In the genomic region with DNA sequence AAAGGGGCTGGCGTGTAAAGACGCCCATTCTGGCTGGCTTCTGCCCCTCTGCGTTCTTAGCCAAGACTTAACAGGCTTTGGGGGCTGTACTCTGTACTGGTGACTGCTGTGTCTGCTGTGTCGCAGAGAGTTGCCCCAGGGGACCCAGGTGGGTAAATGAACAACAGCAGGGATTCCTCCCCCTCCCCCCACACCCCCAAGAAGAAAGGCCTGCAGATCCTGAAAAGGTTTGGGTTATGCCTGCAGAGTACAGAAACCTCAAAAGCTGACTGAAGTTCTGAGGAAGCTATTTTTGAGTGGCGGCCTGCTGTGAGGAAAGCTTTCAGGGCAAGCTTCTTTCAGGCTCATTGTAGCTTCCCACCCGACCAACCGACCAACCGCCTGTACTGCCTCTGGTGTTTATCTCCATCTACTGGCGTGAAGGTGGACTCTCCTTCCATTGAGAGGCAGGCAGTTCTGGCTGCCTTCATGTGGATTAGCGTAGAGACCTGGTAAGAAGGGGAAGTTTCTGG, we compare ENCODE assay signal across 9 mouse cellular contexts.
A peak's percentile ranks its signal among the peaks of the same experiment; 100 is the strongest.
DNase-seq lines count a peak whose midpoint lies in the region; ATAC-seq lines count a peak whose summit lies in the region.
"Had no signal": no experiment of that assay in that cellular context is flagged by ENCODE, and none has a peak within 500 bp of the region (broad histone marks: within the 10 kb centered on the region; RNA-seq: fewer than 3 reads in every experiment).

No protein-coding gene starts in this region.

- no peak overlapping the region for H3K4me2 ChIP-seq in kidney, embryonic 14.5 days (replicated peaks; ENCODE audit: low read depth, low read length)
- H3K4me2 ChIP-seq in embryonic facial prominence, embryonic 11.5 days (ENCODE audit: low read depth, low read length), result no peak overlapping the region
- H3K4me2 ChIP-seq in hindbrain, embryonic 11.5 days (replicated peaks; ENCODE audit: low read depth, low read length), result no peak overlapping the region
- H3K4me2 ChIP-seq: liver, embryonic 15.5 days had no signal

- H3K36me3 ChIP-seq in kidney, embryonic 14.5 days (ENCODE audit: control insufficient read depth, insufficient read depth, low read length), result peaks cover 11% of the 10 kb centered on the region
- no peaks in the 10 kb centered on the region; the same call in 1 of the 2 replicates for H3K36me3 ChIP-seq in embryonic facial prominence, embryonic 11.5 days (replicated peaks; ENCODE audit: control insufficient read depth, insufficient read depth, low read depth, low read length)
- no peaks in the 10 kb centered on the region for H3K36me3 ChIP-seq in hindbrain, embryonic 11.5 days (ENCODE audit: control insufficient read depth, insufficient read depth, low read length)

- ATAC-seq in kidney, embryonic 14.5 days (ENCODE audit: low FRiP score, low TSS enrichment), result peak; percentile 60; the same call in 1 of the 2 replicates
- peak; percentile 66 for ATAC-seq in embryonic facial prominence, embryonic 11.5 days (replicated peaks; ENCODE audit: insufficient number of reproducible peaks, low FRiP score, low TSS enrichment, low read depth)
- ATAC-seq in hindbrain, embryonic 11.5 days (ENCODE audit: low FRiP score), result peak; percentile 65; the same call in 1 of the 2 replicates
- peak; percentile 51 for ATAC-seq in megakaryocyte, adult 5-6 weeks (ENCODE audit: poor library complexity, severe bottlenecking)

- H3K4me3 ChIP-seq in kidney, embryonic 14.5 days (ENCODE audit: low read length), result no peak overlapping the region
- no peak overlapping the region for H3K4me3 ChIP-seq in embryonic facial prominence, embryonic 11.5 days (ENCODE audit: low read depth, low read length)
- no peak overlapping the region for H3K4me3 ChIP-seq in hindbrain, embryonic 11.5 days (ENCODE audit: low read depth, low read length)
- H3K4me3 ChIP-seq: liver, embryonic 15.5 days had no signal

- WGBS in kidney, embryonic 14.5 days, result 30% methylated on average over 10 of the region's 10 CpGs
- WGBS in embryonic facial prominence, embryonic 11.5 days, result 19% methylated on average over 10 of the region's 10 CpGs
- WGBS in hindbrain, embryonic 11.5 days, result 12% methylated on average over 10 of the region's 10 CpGs

- H3K9ac ChIP-seq in kidney, embryonic 14.5 days (ENCODE audit: low read depth, low read length), result no peak overlapping the region
- no peak overlapping the region for H3K9ac ChIP-seq in embryonic facial prominence, embryonic 11.5 days (replicated peaks; ENCODE audit: low read length)
- 0 out of 2 replicates have a peak overlapping the region, but pooled peaks have one; percentile 19 for H3K9ac ChIP-seq in hindbrain, embryonic 11.5 days (ENCODE audit: low read depth, low read length)
- H3K9ac ChIP-seq: liver, embryonic 15.5 days had no signal

- no peak overlapping the region for H3K27ac ChIP-seq in kidney, embryonic 14.5 days (ENCODE audit: low read depth, low read length)
- H3K27ac ChIP-seq in embryonic facial prominence, embryonic 11.5 days (replicated peaks; ENCODE audit: low read depth, low read length), result no peak overlapping the region
- H3K27ac ChIP-seq in hindbrain, embryonic 11.5 days (ENCODE audit: low read depth, low read length), result no peak overlapping the region
- H3K27ac ChIP-seq: liver, embryonic 15.5 days had no signal

- no peak for DNase-seq in kidney, adult 11 months
- DNase-seq in MN1 (ENCODE audit: low spot score), result peak; percentile 34
- DNase-seq in embryonic facial prominence, embryonic 11.5 days (ENCODE audit: low spot score), result peak; percentile 65
- DNase-seq in hindbrain, embryonic 11.5 days (ENCODE audit: low spot score), result peak; percentile 56
- peak; percentile 79 for DNase-seq in thymus, postnatal 0 days (ENCODE audit: low spot score)
- DNase-seq in adrenal gland, adult 2 months, result no peak

- H3K9me3 ChIP-seq in kidney, embryonic 14.5 days (ENCODE audit: control insufficient read depth, low read length), result no peaks in the 10 kb centered on the region
- no peaks in the 10 kb centered on the region for H3K9me3 ChIP-seq in embryonic facial prominence, embryonic 11.5 days (replicated peaks; ENCODE audit: control insufficient read depth, low read length)
- no peaks in the 10 kb centered on the region for H3K9me3 ChIP-seq in hindbrain, embryonic 11.5 days (ENCODE audit: control insufficient read depth, low read length)
- H3K9me3 ChIP-seq: liver, embryonic 15.5 days had no signal

- no peaks in the 10 kb centered on the region for H3K27me3 ChIP-seq in kidney, embryonic 14.5 days (ENCODE audit: control insufficient read depth, insufficient read depth, low read length)
- no peaks in the 10 kb centered on the region for H3K27me3 ChIP-seq in embryonic facial prominence, embryonic 11.5 days (ENCODE audit: control insufficient read depth, insufficient read depth, low read length)
- H3K27me3 ChIP-seq in hindbrain, embryonic 11.5 days (ENCODE audit: control insufficient read depth, insufficient read depth, low read length), result no peaks in the 10 kb centered on the region
- H3K27me3 ChIP-seq: liver, embryonic 15.5 days had no signal

- peaks cover 6% of the 10 kb centered on the region; the same call in 1 of the 2 replicates for H3K4me1 ChIP-seq in kidney, embryonic 14.5 days (ENCODE audit: control insufficient read depth, insufficient read depth, low read length)
- H3K4me1 ChIP-seq in embryonic facial prominence, embryonic 11.5 days (ENCODE audit: control insufficient read depth, insufficient read depth, low read length), result no peaks in the 10 kb centered on the region
- H3K4me1 ChIP-seq in hindbrain, embryonic 11.5 days (replicated peaks; ENCODE audit: control insufficient read depth, insufficient read depth, low read length), result peaks cover 3% of the 10 kb centered on the region; the same call in 1 of the 2 replicates

Comparison
In these comparisons a context has a peak if more than half of its experiments do, and no peak if none do; other contexts are left out.
1. DNase-seq: peak in MN1 (single experiment), embryonic facial prominence, embryonic 11.5 days (single experiment), hindbrain, embryonic 11.5 days (single experiment) and thymus, postnatal 0 days (single experiment); none in kidney, adult 11 months (single experiment) and adrenal gland, adult 2 months (single experiment).
2. Peak in every context shown above with its lines, with median percentiles within 50 percentile points of each other: ATAC-seq.